Mouse (Mus musculus) heart, postnatal 0 days (tissue): Measurements from ENCODE around the gene Cdca4. TPM values are rescaled to one million over a fixed set of nuclear protein-coding genes. Genes with fewer than 3 reads are reported as not detected.
A peak's percentile ranks its signal among the peaks of the same experiment; 100 is the strongest.

Experiments
- ATAC-seq: fragments of 200-750 bp; cut with Nextera tagmentation; 2 replicates; pipeline ENCODE4 v1.8.0; 2017; ENCODE audit warnings: low read depth, moderate number of reproducible peaks, moderate library complexity; ENCODE audit not compliant: insufficient read depth
- DNase-seq: peaks from one replicate; pipeline ENCODE4 v3.0.0-alpha.2; 2016; ENCODE audit warnings: low spot score
- H3K27ac ChIP-seq: fragments of 300-500 bp; sonication (generic); 2 replicates; pipeline ENCODE4 v1.5.1; 2014; ENCODE audit warnings: low read depth, mild to moderate bottlenecking
- H3K27me3 ChIP-seq: fragments of 300-500 bp; sonication (generic); 2 replicates; pipeline ENCODE4 v1.6.1; 2014; ENCODE audit warnings: low read length, mixed read lengths; ENCODE audit not compliant: control insufficient read depth, insufficient read depth
- H3K36me3 ChIP-seq: fragments of 300-500 bp; sonication (generic); replicated peaks from 2 replicates; pipeline ENCODE4 v1.6.1; 2014; ENCODE audit warnings: low read length, mixed read lengths; ENCODE audit not compliant: control insufficient read depth, insufficient read depth
- H3K4me1 ChIP-seq: fragments of 300-500 bp; sonication (generic); 2 replicates; pipeline ENCODE4 v1.6.1; 2014; ENCODE audit warnings: antibody characterized with exemption; ENCODE audit not compliant: control insufficient read depth, insufficient read depth
- H3K4me2 ChIP-seq: fragments of 300-500 bp; sonication (generic); 2 replicates; pipeline ENCODE4 v1.6.1; 2014; ENCODE audit warnings: low read depth, mild to moderate bottlenecking, low read length, moderate library complexity
- H3K4me3 ChIP-seq: fragments of 300-500 bp; sonication (generic); 2 replicates; pipeline ENCODE4 v1.5.1; 2014; ENCODE audit warnings: low read depth, low read length
- H3K9ac ChIP-seq: fragments of 300-500 bp; sonication (generic); replicated peaks from 2 replicates; pipeline ENCODE4 v1.6.1; 2014; ENCODE audit warnings: low read depth, low read length, mixed read lengths
- H3K9me3 ChIP-seq: fragments of 300-500 bp; sonication (generic); replicated peaks from 2 replicates; pipeline ENCODE4 v1.6.1; 2016; ENCODE audit warnings: low read length; ENCODE audit not compliant: control insufficient read depth
- CTCF ChIP-seq: IDR thresholded peaks from 2 replicates; pipeline ENCODE4 v1.5.1; 2016; ENCODE audit warnings: antibody characterized with exemption, control low read depth, low read depth
- EP300 ChIP-seq: IDR thresholded peaks from 2 replicates; pipeline ENCODE4 v1.6.1; 2016; ENCODE audit warnings: antibody characterized with exemption, low read depth
- WGBS: fragments of 180-500 bp; shearing (Covaris S2); extraction: QIAGEN DNeasy Blood & Tissue Kit; methylation state at CpG from one replicate; pipeline ENCODE4 v1.1.7; 2014; 5-methylcytosine and 5-hydroxymethylcytosine counted together
- polyA plus RNA-seq: library from polyadenylated mRNA; unstranded; fragments of >200 nt; fragmentation: Nextera tagmentation; extraction: Ambion mirVana; gene quantifications from 2 replicates; pipeline ENCODE4 v1.2.1, GENCODE M21; 2015
- total RNA-seq: library from RNA; depleted of rRNA; stranded (reverse); fragments of >200 nt; gene quantifications from 2 replicates; pipeline ENCODE4 v1.2.3, GENCODE M21; 2014; ENCODE audit warnings: low replicate concordance

Gene Cdca4
- total and polyA plus RNA-seq, 2 experiments from 2014 or later = 18.6 to 27.7 TPM

GRCm38 (mm10) chr12:112808212-112808586 is 21.0 kb downstream of the Cdca4 start:
- peaks cover 26% of the 10 kb centered on the region for H3K4me1 ChIP-seq
- H3K9ac ChIP-seq = no peak overlapping the region

GRCm38 (mm10) chr12:112807796-112808195 is 21.4 kb downstream of the Cdca4 start:
- WGBS = 80% methylated on average over 4 of the region's 4 CpGs
- H3K9me3 ChIP-seq = no peaks in the 10 kb centered on the region
- no peak overlapping the region for H3K9ac ChIP-seq
- no peak for DNase-seq
- peaks cover 26% of the 10 kb centered on the region for H3K4me1 ChIP-seq
- no peak overlapping the region for H3K4me2 ChIP-seq
- no peak for TF ChIP-seq EP300
- TF ChIP-seq CTCF = no peak
- H3K4me3 ChIP-seq = no peak overlapping the region
- H3K36me3 ChIP-seq = no peaks in the 10 kb centered on the region
- ATAC-seq = no peak
- H3K27ac ChIP-seq = no peak overlapping the region
- H3K27me3 ChIP-seq = no peaks in the 10 kb centered on the region

More at GRCm38 (mm10) chr12:112808212-112808586, 21.0 kb downstream of the Cdca4 start:
- Histone ChIP-seq H3K27me3 (no peaks in the 10 kb centered on the region), H3K4me3 (peak overlapping the region; percentile 58), H3K4me2 (peak overlapping the region; percentile 83), H3K36me3 (no peaks in the 10 kb centered on the region), H3K27ac (no peak overlapping the region), H3K9me3 (no peaks in the 10 kb centered on the region)
- TF ChIP-seq EP300 (no peak), CTCF (no peak)
- DNase-seq = no peak
- WGBS = 74% methylated on average over 5 of the region's 5 CpGs
- no peak for ATAC-seq

DNA sequence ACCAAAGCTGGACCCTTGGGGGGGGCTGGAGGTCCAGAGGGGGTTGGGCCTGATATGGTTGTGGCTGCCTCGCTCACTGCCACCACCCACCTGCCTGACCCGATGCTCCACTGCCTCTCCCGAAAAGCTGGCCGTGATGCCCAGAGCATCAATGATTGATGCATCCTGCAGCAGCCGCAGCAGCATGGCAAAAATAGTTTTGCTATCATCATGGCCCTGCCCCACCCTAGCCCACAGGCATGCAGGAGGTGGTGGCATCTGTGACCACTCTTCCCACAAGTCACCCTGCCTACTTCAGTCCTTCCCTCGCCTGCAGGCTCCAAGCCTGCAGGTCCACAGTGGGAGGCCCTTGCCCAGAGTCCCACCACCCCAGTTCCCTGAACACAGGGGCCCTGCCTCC is 23.2 kb downstream of the Cdca4 start:
- peaks cover 27% of the 10 kb centered on the region for H3K4me1 ChIP-seq
- no peak overlapping the region for H3K9ac ChIP-seq
- H3K4me2 ChIP-seq = no peak overlapping the region
- no peak for ATAC-seq
- no peak overlapping the region for H3K4me3 ChIP-seq
- H3K9me3 ChIP-seq = no peaks in the 10 kb centered on the region
- H3K27ac ChIP-seq = no peak overlapping the region
- TF ChIP-seq CTCF (no peak), EP300 (no peak)
- WGBS = 51% methylated on average over 6 of the region's 6 CpGs
- H3K27me3 ChIP-seq = peaks cover 14% of the 10 kb centered on the region
- DNase-seq = no peak
- H3K36me3 ChIP-seq = no peaks in the 10 kb centered on the region

DNA sequence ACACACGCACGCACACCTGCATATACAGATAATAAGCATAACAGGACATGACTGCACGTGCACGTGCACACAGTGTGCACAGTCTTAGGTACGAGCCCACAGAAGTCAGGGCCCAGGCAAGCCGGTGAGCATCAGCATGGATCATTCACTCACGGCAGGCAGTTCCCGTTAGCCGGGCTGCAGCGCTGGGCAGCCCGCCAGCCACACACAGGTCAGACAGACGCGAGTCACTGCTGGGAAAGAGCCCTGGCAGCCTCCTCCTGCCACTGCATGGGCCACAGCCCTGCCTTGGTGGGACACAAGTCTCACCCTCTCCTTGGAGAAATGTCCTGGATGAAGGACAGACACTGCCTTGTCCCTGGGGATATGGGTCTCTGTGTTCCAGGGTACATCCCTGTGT is 25.2 kb downstream of the Cdca4 start:
- Histone ChIP-seq H3K9ac (no peak overlapping the region), H3K36me3 (no peaks in the 10 kb centered on the region), H3K4me2 (no peak overlapping the region), H3K27ac (no peak overlapping the region), H3K27me3 (peaks cover 18% of the 10 kb centered on the region), H3K9me3 (no peaks in the 10 kb centered on the region), H3K4me1 (peaks cover 10% of the 10 kb centered on the region), H3K4me3 (no peak overlapping the region)
- ATAC-seq (no peak), DNase-seq (no peak)
- TF ChIP-seq CTCF = no peak
- TF ChIP-seq EP300 = no peak
- 22% methylated on average over 13 of the region's 13 CpGs for WGBS

- H3K9ac ChIP-seq = no peak overlapping the region
- no peak overlapping the region for H3K27ac ChIP-seq
- H3K36me3 ChIP-seq = no peaks in the 10 kb centered on the region
- 35% methylated on average over 3 of the region's 3 CpGs for WGBS
- H3K9me3 ChIP-seq = no peaks in the 10 kb centered on the region
- no peak overlapping the region for H3K4me3 ChIP-seq
- H3K27me3 ChIP-seq = peaks cover 18% of the 10 kb centered on the region
- ATAC-seq (no peak), DNase-seq (no peak)
- no peak overlapping the region for H3K4me2 ChIP-seq
- TF ChIP-seq EP300 = no peak
- TF ChIP-seq CTCF = no peak
- peaks cover 10% of the 10 kb centered on the region for H3K4me1 ChIP-seq
Measured at GRCm38 (mm10) chr12:112802917-112803316, 26.3 kb downstream of the Cdca4 start.
